Mouse (Mus musculus) cerebellum, adult 2 months (tissue): ENCODE results near the gene Tmigd1. TPM values are rescaled to one million over a fixed set of nuclear protein-coding genes. Genes with fewer than 3 reads are reported as not detected.

Source experiments
- DNase-seq, 2 experiments: peaks; one replicate each; pipeline ENCODE4 v3.0.0; 2021
- H3K27ac ChIP-seq: fragments of 200-500 bp; 2 replicates; pipeline ENCODE4 v1.5.1; 2012; ENCODE audit warnings: low read length, control low read depth, inconsistent platforms; ENCODE audit not compliant: insufficient read depth
- H3K27me3 ChIP-seq: fragments of 200-500 bp; 2 replicates; pipeline ENCODE4 v1.6.1; 2012; ENCODE audit warnings: inconsistent platforms, mild to moderate bottlenecking, low read length, moderate library complexity; ENCODE audit not compliant: control insufficient read depth, insufficient read depth
- H3K4me1 ChIP-seq: fragments of 200-500 bp; 2 replicates; pipeline ENCODE4 v1.6.1; 2011; ENCODE audit warnings: low read length; ENCODE audit not compliant: control insufficient read depth, insufficient read depth
- H3K4me3 ChIP-seq: fragments of 200-500 bp; replicated peaks from 2 replicates; pipeline ENCODE3; 2011; ENCODE audit warnings: mild to moderate bottlenecking, low read depth, low read length, control low read depth; ENCODE audit not compliant: insufficient read depth
- CTCF ChIP-seq: fragments of 200-500 bp; IDR thresholded peaks from 2 replicates; pipeline ENCODE4 v1.5.1; 2011; ENCODE audit warnings: low read depth, mild to moderate bottlenecking, control low read depth, low read length, moderate library complexity, borderline replicate concordance; ENCODE audit not compliant: insufficient read depth
- POLR2A ChIP-seq: fragments of 200-500 bp; IDR thresholded peaks from 2 replicates; pipeline ENCODE4 v1.6.1; 2011; ENCODE audit warnings: low read length, control low read depth, borderline replicate concordance; ENCODE audit not compliant: insufficient read depth
- WGBS: fragments of 180-500 bp; shearing (Covaris S2); methylation state at CpG from one replicate; pipeline ENCODE4 v1.1.7; 2018; 5-methylcytosine and 5-hydroxymethylcytosine counted together
- polyA plus RNA-seq: library from polyadenylated mRNA; depleted of rRNA; stranded (reverse); fragments of >200 nt; gene quantifications from 2 replicates; pipeline ENCODE4 v1.2.3, GENCODE M21; 2012

The Tmigd1 gene
- polyA plus RNA-seq, 1 experiment, result not detected

DNA sequence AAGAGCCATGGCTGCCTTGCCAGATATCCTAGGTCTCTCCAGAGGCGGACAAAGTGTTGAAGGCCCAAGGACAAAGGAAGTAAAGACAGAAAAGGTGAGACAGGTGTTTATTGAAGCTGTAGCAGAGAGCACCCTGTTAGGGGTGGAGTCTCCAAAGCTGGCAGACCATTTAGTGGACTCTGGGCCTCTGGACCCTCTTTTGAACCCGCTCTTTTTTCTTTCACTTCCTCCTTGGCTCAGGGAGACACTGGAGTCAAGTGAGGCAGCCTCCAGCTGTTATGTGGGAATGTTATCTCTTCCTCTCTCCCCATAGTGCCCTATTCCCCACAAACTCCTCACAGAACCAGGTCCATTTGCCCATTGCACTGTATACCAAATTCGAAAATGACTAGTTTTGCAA, 9.0 kb upstream of the Tmigd1 start:
- 87% methylated on average over 3 of the region's 3 CpGs for WGBS
- no peaks in the 10 kb centered on the region for H3K4me1 ChIP-seq

GRCm38 (mm10) chr11:76893570-76893969, 8.4 kb upstream of the Tmigd1 start:
- Histone ChIP-seq H3K4me3 (no peak overlapping the region), H3K27me3 (no peaks in the 10 kb centered on the region), H3K27ac (no peak overlapping the region), H3K4me1 (no peaks in the 10 kb centered on the region)
- no peak for DNase-seq
- 36% methylated on average over 4 of the region's 4 CpGs for WGBS
- TF ChIP-seq CTCF, result no peak
- TF ChIP-seq POLR2A, result no peak

More for the DNA sequence above, 9.0 kb upstream of the Tmigd1 start:
- no peak for TF ChIP-seq POLR2A
- TF ChIP-seq CTCF, result no peak
- no peak overlapping the region for H3K27ac ChIP-seq
- no peak overlapping the region for H3K4me3 ChIP-seq
- no peaks in the 10 kb centered on the region for H3K27me3 ChIP-seq
- no peak for DNase-seq

GRCm38 (mm10) chr11:76894240-76894639, 7.7 kb upstream of the Tmigd1 start:
- Histone ChIP-seq H3K4me1 (no peaks in the 10 kb centered on the region), H3K4me3 (no peak overlapping the region), H3K27ac (no peak overlapping the region), H3K27me3 (no peaks in the 10 kb centered on the region)
- TF ChIP-seq POLR2A (no peak), CTCF (peak; percentile 94)
- WGBS, result 39% methylated on average over 5 of the region's 5 CpGs
- peak; percentile 73 to 74 for DNase-seq

- H3K27ac ChIP-seq, result no peak overlapping the region
- WGBS, result 50% methylated on average over 6 of the region's 6 CpGs
- DNase-seq, result no peak
- H3K4me1 ChIP-seq, result no peaks in the 10 kb centered on the region
- H3K27me3 ChIP-seq, result no peaks in the 10 kb centered on the region
- no peak overlapping the region for H3K4me3 ChIP-seq
- TF ChIP-seq CTCF (no peak), POLR2A (no peak)
These were observed 5.6 kb upstream of the Tmigd1 start for GRCm38 (mm10) chr11:76896360-76896759.

DNA sequence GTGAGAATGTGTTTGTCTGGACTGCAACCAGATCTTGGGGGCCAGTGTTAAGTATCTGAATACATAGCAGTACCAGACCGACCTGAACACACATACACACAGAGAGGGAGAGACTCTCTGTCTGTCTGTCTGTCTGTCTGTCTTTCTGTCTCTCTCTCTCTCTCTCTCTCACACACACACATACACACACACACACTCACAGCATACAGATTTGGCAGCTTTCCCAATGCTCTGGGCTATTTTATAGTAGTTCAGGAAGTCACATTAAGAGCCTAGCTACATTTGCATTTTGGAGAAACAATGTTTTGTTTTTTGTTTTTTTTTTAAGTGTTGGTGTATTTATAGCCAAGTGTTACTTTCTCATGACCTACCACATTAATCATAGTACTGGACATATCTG, 4.8 kb upstream of the Tmigd1 start:
- 73% methylated on average over 1 of the region's 1 CpGs for WGBS
- no peak overlapping the region for H3K27ac ChIP-seq
- H3K4me3 ChIP-seq, result no peak overlapping the region
- no peaks in the 10 kb centered on the region for H3K4me1 ChIP-seq
- no peak for DNase-seq
- no peak for TF ChIP-seq POLR2A
- no peak for TF ChIP-seq CTCF
- H3K27me3 ChIP-seq, result no peaks in the 10 kb centered on the region

- Histone ChIP-seq H3K27ac (no peak overlapping the region), H3K4me1 (no peaks in the 10 kb centered on the region), H3K4me3 (no peak overlapping the region), H3K27me3 (no peaks in the 10 kb centered on the region)
- WGBS, result 54% methylated on average over 3 of the region's 3 CpGs
- TF ChIP-seq POLR2A (no peak), CTCF (no peak)
- no peak for DNase-seq
These were observed 4.1 kb upstream of the Tmigd1 start for GRCm38 (mm10) chr11:76897871-76898270.

DNA sequence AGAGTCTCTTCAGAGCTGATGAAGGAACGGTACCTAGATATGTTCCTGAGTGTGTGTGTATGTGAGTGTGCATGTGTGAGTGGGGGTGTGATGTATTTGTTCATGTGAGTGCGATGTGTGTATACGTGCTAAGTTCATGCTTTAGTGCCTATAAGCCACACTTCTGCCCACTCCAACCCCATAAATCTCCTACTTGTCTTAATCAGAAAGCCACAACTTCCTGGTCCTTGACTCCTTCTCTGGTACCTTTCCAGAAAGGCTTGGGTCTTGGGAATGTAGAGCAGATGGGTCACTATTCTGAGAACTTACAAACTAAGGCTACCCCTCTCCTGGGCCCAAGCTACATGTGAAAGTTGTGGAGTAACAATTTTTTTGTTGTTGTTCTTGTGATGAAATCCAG, 3.2 kb upstream of the Tmigd1 start:
- Histone ChIP-seq H3K27ac (no peak overlapping the region), H3K27me3 (no peaks in the 10 kb centered on the region), H3K4me1 (no peaks in the 10 kb centered on the region), H3K4me3 (no peak overlapping the region)
- 94% methylated on average over 3 of the region's 3 CpGs for WGBS
- TF ChIP-seq POLR2A, result no peak
- TF ChIP-seq CTCF, result no peak
- DNase-seq, result no peak

- Histone ChIP-seq H3K4me1 (no peaks in the 10 kb centered on the region), H3K27ac (no peak overlapping the region), H3K27me3 (no peaks in the 10 kb centered on the region), H3K4me3 (no peak overlapping the region)
- 53% methylated on average over 5 of the region's 5 CpGs for WGBS
- TF ChIP-seq CTCF, result peak; percentile 22; the same call in 1 of the 2 replicates
- no peak for TF ChIP-seq POLR2A
- DNase-seq, result no peak
These were observed 1.9 kb upstream of the Tmigd1 start for GRCm38 (mm10) chr11:76899758-76900738.
